In genomic region chr19:33380386-33380785, GRCm38 (mm10) we compare ENCODE assay signal across 10 mouse cellular contexts. TPM values are rescaled to one million over a fixed set of nuclear protein-coding genes. Genes with fewer than 3 reads are reported as not detected.
DNase-seq lines count a peak whose midpoint lies in the region; ATAC-seq and TF ChIP-seq lines count a peak whose summit lies in the region.
"Had no signal": no experiment of that assay in that cellular context is flagged by ENCODE, and none has a peak within 500 bp of the region (broad histone marks: within the 10 kb centered on the region; RNA-seq: fewer than 3 reads in every experiment).

No protein-coding gene starts in this region.

- H3K9me3 ChIP-seq in kidney, embryonic 15.5 days (replicated peaks), result no peaks in the 10 kb centered on the region
- H3K9me3 ChIP-seq in MEL (replicated peaks; ENCODE audit: insufficient read depth, low read length), result no peaks in the 10 kb centered on the region
- H3K9me3 ChIP-seq: embryonic facial prominence, embryonic 15.5 days; liver, embryonic 15.5 days had no signal

- TF ChIP-seq POLR2A in MEL (IDR thresholded peaks at IDR 0.05; ENCODE audit: control insufficient read depth in 1 of 2, insufficient read depth in 1 of 2, low read depth in 1 of 2, low read length in 2 of 2, poor library complexity in 1 of 2), result no peak

- no peak overlapping the region for H3K9ac ChIP-seq in kidney, embryonic 15.5 days
- H3K9ac ChIP-seq in MEL (ENCODE audit: control insufficient read depth, low read depth, low read length, poor library complexity, severe bottlenecking), result no peak overlapping the region
- H3K9ac ChIP-seq: embryonic facial prominence, embryonic 15.5 days; liver, embryonic 15.5 days had no signal

- whole genome bisulfite sequencing in kidney, embryonic 15.5 days, result 7% methylated on average over 3 of the region's 3 CpGs

- DNase-seq in kidney, postnatal 14 days, result peak; percentile 5
- DNase-seq in MEL (ENCODE audit: low read depth, low spot score), result peak; percentile 43
- DNase-seq in embryo, embryonic 10.5 days (ENCODE audit: low spot score), result peak; percentile 81
- no peak for DNase-seq in right cerebral cortex, postnatal 36 days (ENCODE audit: low spot score in 2 of 2)
- DNase-seq in right cerebral cortex, postnatal 4 days, result no peak
- no peak for DNase-seq in right cerebral cortex, postnatal 14 days

- ATAC-seq in kidney, embryonic 15.5 days (replicated peaks; ENCODE audit: low FRiP score), result no peak
- peak; percentile 55 for ATAC-seq in megakaryocyte-erythroid progenitor cell, adult 5-6 weeks (replicated peaks; ENCODE audit: low FRiP score, low TSS enrichment, poor library complexity, severe bottlenecking)

- H3K27me3 ChIP-seq in kidney, embryonic 15.5 days, result no peaks in the 10 kb centered on the region
- H3K27me3 ChIP-seq in MEL (ENCODE audit: control insufficient read depth in 1 of 2, insufficient read depth in 2 of 2, low read length in 2 of 2), result peaks cover 0 to 3% of the 10 kb centered on the region in 2 experiments; a peak in 2 of 4 replicates
- H3K27me3 ChIP-seq: embryonic facial prominence, embryonic 15.5 days; liver, embryonic 15.5 days had no signal

- no peak for TF ChIP-seq EP300 in MEL (IDR thresholded peaks at IDR 0.05; ENCODE audit: low read depth in 1 of 2, low read length in 2 of 2)

- TF ChIP-seq CTCF in MEL (IDR thresholded peaks at IDR 0.05 in 2 of 3, conservative IDR thresholded peaks at IDR 0.05 in 1 of 3; ENCODE audit: control insufficient read depth in 1 of 3, insufficient read depth in 1 of 3, low read depth in 2 of 3, low read length in 3 of 3, poor library complexity in 1 of 3, severe bottlenecking in 1 of 3), result peak in 1 of 3 experiments; percentile 69; a peak in 3 of 6 replicates

- peak; percentile 83 for TF ChIP-seq RAD21 in MEL (IDR thresholded peaks at IDR 0.05; ENCODE audit: low read depth, low read length)

- H3K79me2 ChIP-seq in MEL (ENCODE audit: control insufficient read depth, insufficient read depth, low read length, poor library complexity), result no peaks in the 10 kb centered on the region

- H3K27ac ChIP-seq in kidney, embryonic 15.5 days, result no peak overlapping the region
- no peak overlapping the region for H3K27ac ChIP-seq in MEL (ENCODE audit: control insufficient read depth, low read depth, low read length)
- H3K27ac ChIP-seq: embryonic facial prominence, embryonic 15.5 days; liver, embryonic 15.5 days had no signal

- H3K36me3 ChIP-seq in kidney, embryonic 15.5 days, result no peaks in the 10 kb centered on the region
- no peaks in the 10 kb centered on the region for H3K36me3 ChIP-seq in MEL (ENCODE audit: control insufficient read depth in 1 of 2, insufficient read depth in 2 of 2, low read length in 2 of 2)
- H3K36me3 ChIP-seq: embryonic facial prominence, embryonic 15.5 days; liver, embryonic 15.5 days had no signal

- no peak overlapping the region for H3K4me3 ChIP-seq in kidney, embryonic 15.5 days (replicated peaks)
- H3K4me3 ChIP-seq in MEL (ENCODE audit: control insufficient read depth in 1 of 2, insufficient read depth in 1 of 2, low read depth in 2 of 2, low read length in 2 of 2), result no peak overlapping the region
- H3K4me3 ChIP-seq: embryonic facial prominence, embryonic 15.5 days; liver, embryonic 15.5 days had no signal

- no peak overlapping the region for H3K4me2 ChIP-seq in kidney, embryonic 15.5 days
- H3K4me2 ChIP-seq: embryonic facial prominence, embryonic 15.5 days; liver, embryonic 15.5 days had no signal

- H3K4me1 ChIP-seq in kidney, embryonic 15.5 days, result no peaks in the 10 kb centered on the region
- H3K4me1 ChIP-seq in MEL (ENCODE audit: control insufficient read depth in 1 of 2, insufficient read depth in 2 of 2, low read length in 2 of 2), result no peaks in the 10 kb centered on the region
- H3K4me1 ChIP-seq: embryonic facial prominence, embryonic 15.5 days; liver, embryonic 15.5 days had no signal

TF ChIP-seq in MEL, 35 proteins besides CTCF, POLR2A, EP300 and RAD21:
- TF ChIP-seq NELFE (IDR thresholded peaks at IDR 0.05; ENCODE audit: low read depth, low read length), result no peak
- TF ChIP-seq CHD1 (IDR thresholded peaks at IDR 0.05; ENCODE audit: low read depth, low read length), result no peak
- no peak for TF ChIP-seq ZNF384 (IDR thresholded peaks at IDR 0.05; ENCODE audit: low read depth, low read length)
- no peak for TF ChIP-seq MAFK (IDR thresholded peaks at IDR 0.05; ENCODE audit: borderline replicate concordance, low read depth, low read length)
- TF ChIP-seq ZC3H11A (IDR thresholded peaks at IDR 0.05; ENCODE audit: low read depth, low read length), result 0 out of 2 replicates have a peak, but pooled peaks have one; percentile 31
- TF ChIP-seq MYB (IDR thresholded peaks at IDR 0.05; ENCODE audit: low read depth, low read length), result no peak
- no peak for TF ChIP-seq ZKSCAN1 (IDR thresholded peaks at IDR 0.05; ENCODE audit: low read depth, low read length)
- TF ChIP-seq TBP (IDR thresholded peaks at IDR 0.05; ENCODE audit: low read depth, low read length), result no peak
- TF ChIP-seq ETS1 (IDR thresholded peaks at IDR 0.05; ENCODE audit: low read depth, low read length), result no peak
- peak; percentile 51 for TF ChIP-seq SMC3 (IDR thresholded peaks at IDR 0.05; ENCODE audit: low read depth, low read length)
TF ChIP-seq in MEL: peak in this region for 2.

RNA-seq across cellular contexts. Expression of gene Rnls, which starts 11.7 kb away (rescaled TPM):
- polyA plus RNA-seq in kidney, embryonic 15.5 days (2015; fragmentation: Nextera tagmentation; extraction: Ambion mirVana), result 5.5 and 7.6 TPM in 2 replicates
- total RNA-seq in MEL (2012; rRNA removed), result not detected in 2 replicates
- not detected for polyA plus RNA-seq in MEL (2012; ENCODE audit: insufficient read depth in 1 of 2, insufficient read length in 2 of 2, low read depth in 1 of 2, low replicate concordance in 2 of 2, missing spikeins in 1 of 2)
- 1.8 TPM in 1 of 2 replicates, not detected in the other for total RNA-seq in megakaryocyte-erythroid progenitor cell, adult 5-6 weeks (2014; fragmentation: Nextera tagmentation)
- not detected in 2 replicates for total RNA-seq in megakaryocyte-erythroid progenitor cell, adult 5-6 weeks (2017)

Comparison
In these comparisons a context has a peak if more than half of its experiments do, and no peak if none do; other contexts are left out.
1. DNase-seq: peak in kidney, postnatal 14 days (single experiment), MEL (single experiment) and embryo, embryonic 10.5 days (single experiment); none in right cerebral cortex, postnatal 36 days (0 of 2), right cerebral cortex, postnatal 4 days (single experiment) and right cerebral cortex, postnatal 14 days (single experiment).